Mouse (Mus musculus): ENCODE measurements around the gene Zfp775. TPM values are rescaled to one million over a fixed set of nuclear protein-coding genes. Genes with fewer than 3 reads are reported as not detected.

The Zfp775 gene
- polyA plus RNA-seq, 1 experiment from 2014 or later: 7.4 TPM

- Histone ChIP-seq H3K9me3 (replicated peaks; ENCODE audit: control insufficient read depth, low read length) (no peaks in the 10 kb centered on the region), H3K9ac (replicated peaks; ENCODE audit: low read length) (no peak overlapping the region), H3K27me3 (ENCODE audit: control insufficient read depth, insufficient read depth, low read length) (no peaks in the 10 kb centered on the region), H3K4me3 (ENCODE audit: low read depth, low read length) (no peak overlapping the region), H3K36me3 (replicated peaks; ENCODE audit: control insufficient read depth, insufficient read depth, low read depth, low read length) (no peaks in the 10 kb centered on the region), H3K27ac (replicated peaks; ENCODE audit: low read depth, low read length) (no peak overlapping the region), H3K4me1 (ENCODE audit: control insufficient read depth, insufficient read depth, low read length) (no peaks in the 10 kb centered on the region), H3K4me2 (ENCODE audit: low read depth, low read length) (no peak overlapping the region)
- 73% methylated on average over 2 of the region's 2 CpGs for WGBS
- no peak for DNase-seq (ENCODE audit: low spot score)
- no peak for ATAC-seq (replicated peaks; ENCODE audit: insufficient number of reproducible peaks, low FRiP score, low TSS enrichment, low read depth)
Measured at GRCm38 (mm10) chr6:48669446-48669969, 67.6 kb downstream of the Zfp775 start.

Other genes starting within 250 kb of the Zfp775 start
- gene Krba1, start 206.5 kb upstream of the Zfp775 start, polyA plus RNA-seq (2014; fragmentation: Nextera tagmentation; extraction: Ambion mirVana): 18.4 and 19.8 TPM in 2 replicates
- 16.6 and 17.1 TPM in 2 replicates for gene Zfp467, start 156.2 kb upstream of the Zfp775 start, polyA plus RNA-seq (2014; fragmentation: Nextera tagmentation; extraction: Ambion mirVana)
- 0.33 and 0.36 TPM in 2 replicates for gene Sspo, start 153.8 kb upstream of the Zfp775 start, polyA plus RNA-seq (2014; fragmentation: Nextera tagmentation; extraction: Ambion mirVana)
- gene Atp6v0e2, start 64.4 kb upstream of the Zfp775 start, polyA plus RNA-seq (2014; fragmentation: Nextera tagmentation; extraction: Ambion mirVana): 18.9 and 22.3 TPM in 2 replicates
- 10.9 and 14.3 TPM in 2 replicates for gene Lrrc61, start 47.3 kb upstream of the Zfp775 start, polyA plus RNA-seq (2014; fragmentation: Nextera tagmentation; extraction: Ambion mirVana)
- 3.8 and 4.3 TPM in 2 replicates for gene Rarres2, start 29.3 kb upstream of the Zfp775 start, polyA plus RNA-seq (2014; fragmentation: Nextera tagmentation; extraction: Ambion mirVana)
- gene Gm45021, start 12.5 kb upstream of the Zfp775 start, polyA plus RNA-seq (2014; fragmentation: Nextera tagmentation; extraction: Ambion mirVana): not detected in 2 replicates
- 33.5 and 34.2 TPM in 2 replicates for gene Repin1, start 8.2 kb upstream of the Zfp775 start, polyA plus RNA-seq (2014; fragmentation: Nextera tagmentation; extraction: Ambion mirVana)
- gene Gm44965, start 8.1 kb upstream of the Zfp775 start, polyA plus RNA-seq (2014; fragmentation: Nextera tagmentation; extraction: Ambion mirVana): not detected in 2 replicates
- 0.69 and 0.71 TPM in 2 replicates for gene AI854703, start 24.7 kb downstream of the Zfp775 start, polyA plus RNA-seq (2014; fragmentation: Nextera tagmentation; extraction: Ambion mirVana)
- gene Gimap8, start 45.2 kb downstream of the Zfp775 start, polyA plus RNA-seq (2014; fragmentation: Nextera tagmentation; extraction: Ambion mirVana): 0.20 and 0.25 TPM in 2 replicates
- 9.0 and 10.2 TPM in 2 replicates for gene Gimap9, start 74.1 kb downstream of the Zfp775 start, polyA plus RNA-seq (2014; fragmentation: Nextera tagmentation; extraction: Ambion mirVana)
- 9.6 and 10.2 TPM in 2 replicates for gene Gimap4, start 82.5 kb downstream of the Zfp775 start, polyA plus RNA-seq (2014; fragmentation: Nextera tagmentation; extraction: Ambion mirVana)
- 13.9 and 16.9 TPM in 2 replicates for gene Gimap6, start 106.2 kb downstream of the Zfp775 start, polyA plus RNA-seq (2014; fragmentation: Nextera tagmentation; extraction: Ambion mirVana)
- not detected in 2 replicates for gene Gm28053, start 116.5 kb downstream of the Zfp775 start, polyA plus RNA-seq (2014; fragmentation: Nextera tagmentation; extraction: Ambion mirVana)
- gene Gimap7, start 116.6 kb downstream of the Zfp775 start, polyA plus RNA-seq (2014; fragmentation: Nextera tagmentation; extraction: Ambion mirVana): not detected in 2 replicates
- 5.5 and 5.6 TPM in 2 replicates for gene Gimap1, start 137.0 kb downstream of the Zfp775 start, polyA plus RNA-seq (2014; fragmentation: Nextera tagmentation; extraction: Ambion mirVana)
- gene Gimap5, start 144.1 kb downstream of the Zfp775 start, polyA plus RNA-seq (2014; fragmentation: Nextera tagmentation; extraction: Ambion mirVana): 0.63 and 1.2 TPM in 2 replicates
- not detected in 2 replicates for gene Gimap3, start 168.8 kb downstream of the Zfp775 start, polyA plus RNA-seq (2014; fragmentation: Nextera tagmentation; extraction: Ambion mirVana)
- gene Tmem176a, start 238.9 kb downstream of the Zfp775 start, polyA plus RNA-seq (2014; fragmentation: Nextera tagmentation; extraction: Ambion mirVana): 30.4 and 32.7 TPM in 2 replicates
- 87.3 and 103 TPM in 2 replicates for gene Tmem176b, start 239.4 kb downstream of the Zfp775 start, polyA plus RNA-seq (2014; fragmentation: Nextera tagmentation; extraction: Ambion mirVana)

Data from embryonic facial prominence, embryonic 11.5 days (tissue).